Mouse (Mus musculus): ENCODE results near the gene Capn7. TPM values are rescaled to one million over a fixed set of nuclear protein-coding genes. Genes with fewer than 3 reads are reported as not detected.

Gene Capn7
- total RNA-seq, 1 experiment, result 23.7 TPM

DNA sequence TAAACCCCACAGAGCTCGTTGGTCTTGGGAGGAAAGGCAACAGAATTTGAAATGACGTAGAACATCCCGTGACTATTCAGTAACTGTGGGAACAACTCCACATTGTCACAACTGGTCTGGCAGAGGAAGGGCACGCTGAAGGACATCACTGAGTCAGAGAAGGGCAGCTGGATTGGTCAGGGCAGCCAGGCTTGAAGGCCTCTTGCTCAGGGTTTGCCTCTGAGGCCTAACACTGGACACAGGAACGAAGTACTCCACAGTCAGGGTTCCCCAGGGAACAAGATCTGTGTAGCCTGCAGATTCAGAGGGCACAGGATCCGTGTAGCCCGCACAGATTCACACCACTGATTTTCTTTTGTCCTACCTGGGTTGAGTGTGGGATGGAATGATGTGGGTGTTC lies 63.8 kb downstream of the Capn7 start:
- no peak for DNase-seq (ENCODE audit: low read depth, low spot score)
- no peak for TF ChIP-seq MAFK (IDR thresholded peaks at IDR 0.05; ENCODE audit: insufficient read depth, low read depth, low read length)
- TF ChIP-seq ZC3H11A (IDR thresholded peaks at IDR 0.05; ENCODE audit: borderline replicate concordance, low read depth, low read length), result no peak
- no peak for TF ChIP-seq ZNF384 (IDR thresholded peaks at IDR 0.05; ENCODE audit: low read depth, low read length)
- no peak for TF ChIP-seq HCFC1 (IDR thresholded peaks at IDR 0.05; ENCODE audit: borderline replicate concordance, insufficient read depth, low read length)
- no peak for TF ChIP-seq CHD2 (IDR thresholded peaks at IDR 0.05; ENCODE audit: low read depth, low read length)
- Histone ChIP-seq H3K4me3 (ENCODE audit: insufficient read depth in 1 of 2, low read depth in 1 of 2, low read length in 2 of 2, poor library complexity in 1 of 2, severe bottlenecking in 1 of 2) (no peak overlapping the region), H3K9me3 (ENCODE audit: control insufficient read depth, insufficient read depth, low read depth, low read length) (no peaks in the 10 kb centered on the region), H3K27ac (ENCODE audit: insufficient read depth, low read depth, low read length, poor library complexity, severe bottlenecking) (no peak overlapping the region), H3K4me1 (ENCODE audit: control insufficient read depth in 2 of 2, insufficient read depth in 2 of 2, low read length in 2 of 2, poor library complexity in 1 of 2) (peaks cover 0 to 9% of the 10 kb centered on the region in 2 experiments; a peak in 1 of 4 replicates), H3K36me3 (ENCODE audit: control insufficient read depth, insufficient read depth, low read length, poor library complexity, severe bottlenecking) (no peaks in the 10 kb centered on the region), H3K9ac (ENCODE audit: insufficient read depth, low read depth, low read length, poor library complexity, severe bottlenecking) (no peak overlapping the region)
- in situ Hi-C loops (cut with MboI; ENCODE audit: low sequenced_read_pairs in 2 of 2, unreplicated experiment in 2 of 2), result no loop called here

GRCm38 (mm10) chr14:31400896-31401295 lies 64.5 kb downstream of the Capn7 start:
- Histone ChIP-seq H3K9me3 (ENCODE audit: control insufficient read depth, insufficient read depth, low read depth, low read length) (no peaks in the 10 kb centered on the region), H3K4me1 (ENCODE audit: control insufficient read depth in 2 of 2, insufficient read depth in 2 of 2, low read length in 2 of 2, poor library complexity in 1 of 2) (peaks cover 0 to 8% of the 10 kb centered on the region in 2 experiments; a peak in 1 of 4 replicates), H3K27ac (ENCODE audit: insufficient read depth, low read depth, low read length, poor library complexity, severe bottlenecking) (no peak overlapping the region), H3K36me3 (ENCODE audit: control insufficient read depth, insufficient read depth, low read length, poor library complexity, severe bottlenecking) (no peaks in the 10 kb centered on the region), H3K4me3 (ENCODE audit: insufficient read depth in 1 of 2, low read depth in 1 of 2, low read length in 2 of 2, poor library complexity in 1 of 2, severe bottlenecking in 1 of 2) (no peak overlapping the region), H3K9ac (ENCODE audit: insufficient read depth, low read depth, low read length, poor library complexity, severe bottlenecking) (no peak overlapping the region)
- TF ChIP-seq CHD2 (IDR thresholded peaks at IDR 0.05; ENCODE audit: low read depth, low read length) (no peak), MAFK (IDR thresholded peaks at IDR 0.05; ENCODE audit: insufficient read depth, low read depth, low read length) (no peak), ZNF384 (IDR thresholded peaks at IDR 0.05; ENCODE audit: low read depth, low read length) (no peak), ZC3H11A (IDR thresholded peaks at IDR 0.05; ENCODE audit: borderline replicate concordance, low read depth, low read length) (no peak), HCFC1 (IDR thresholded peaks at IDR 0.05; ENCODE audit: borderline replicate concordance, insufficient read depth, low read length) (no peak)
- in situ Hi-C loops (cut with MboI; ENCODE audit: low sequenced_read_pairs in 2 of 2, unreplicated experiment in 2 of 2), result no loop called here
- DNase-seq (ENCODE audit: low read depth, low spot score), result no peak

DNA sequence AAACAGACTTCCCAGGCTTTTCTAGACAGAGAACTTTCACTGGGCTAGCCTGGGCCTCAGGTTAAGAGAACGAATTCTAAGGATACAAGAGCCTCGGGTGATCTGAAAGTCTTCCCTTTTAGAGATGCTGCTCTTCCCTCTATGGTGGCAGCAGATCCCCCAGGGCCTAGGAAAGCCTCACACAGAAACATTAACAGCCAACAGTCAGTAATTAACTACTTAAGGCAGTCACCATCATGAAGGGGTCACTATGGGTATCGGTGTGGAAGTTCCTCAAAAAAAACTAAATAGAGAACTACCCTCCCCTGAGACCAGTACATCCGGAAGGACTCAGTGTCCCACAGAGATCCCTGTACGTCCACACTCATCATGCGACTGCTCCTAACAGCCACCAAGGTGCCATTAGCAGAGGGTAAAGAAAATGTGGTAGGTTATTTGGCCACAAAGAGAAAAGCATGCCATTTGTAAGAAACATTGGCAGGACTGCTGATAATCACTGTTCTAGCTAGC lies 65.5 kb downstream of the Capn7 start:
- TF ChIP-seq HCFC1 (IDR thresholded peaks at IDR 0.05; ENCODE audit: borderline replicate concordance, insufficient read depth, low read length), result no peak
- no peak for TF ChIP-seq MAFK (IDR thresholded peaks at IDR 0.05; ENCODE audit: insufficient read depth, low read depth, low read length)
- no peak for TF ChIP-seq CHD2 (IDR thresholded peaks at IDR 0.05; ENCODE audit: low read depth, low read length)
- no peak for TF ChIP-seq ZC3H11A (IDR thresholded peaks at IDR 0.05; ENCODE audit: borderline replicate concordance, low read depth, low read length)
- TF ChIP-seq ZNF384 (IDR thresholded peaks at IDR 0.05; ENCODE audit: low read depth, low read length), result no peak

DNA sequence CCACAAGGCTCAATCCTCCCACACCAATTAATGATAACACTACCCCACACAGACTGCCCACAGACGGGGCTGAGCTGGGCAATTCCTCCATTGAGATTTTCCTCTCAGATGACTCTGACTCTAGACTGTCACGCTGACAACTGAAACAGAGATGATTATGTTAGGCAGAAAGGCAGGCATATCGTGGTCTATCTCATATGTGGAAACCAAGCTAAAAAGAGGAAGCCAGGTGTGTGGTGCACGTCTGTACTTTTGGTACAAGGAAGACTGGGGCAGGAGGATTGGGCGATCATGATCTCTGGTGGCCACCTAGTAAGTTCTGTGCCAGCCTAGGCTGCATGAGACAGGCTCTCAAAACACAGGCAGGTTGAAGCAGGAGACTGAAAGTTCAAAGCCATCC lies 66.3 kb downstream of the Capn7 start:
- Histone ChIP-seq H3K36me3 (ENCODE audit: control insufficient read depth, insufficient read depth, low read length, poor library complexity, severe bottlenecking) (no peaks in the 10 kb centered on the region), H3K9me3 (ENCODE audit: control insufficient read depth, insufficient read depth, low read depth, low read length) (no peaks in the 10 kb centered on the region), H3K9ac (ENCODE audit: insufficient read depth, low read depth, low read length, poor library complexity, severe bottlenecking) (no peak overlapping the region), H3K27ac (ENCODE audit: insufficient read depth, low read depth, low read length, poor library complexity, severe bottlenecking) (no peak overlapping the region), H3K4me3 (ENCODE audit: insufficient read depth in 1 of 2, low read depth in 1 of 2, low read length in 2 of 2, poor library complexity in 1 of 2, severe bottlenecking in 1 of 2) (no peak overlapping the region), H3K4me1 (ENCODE audit: control insufficient read depth in 2 of 2, insufficient read depth in 2 of 2, low read length in 2 of 2, poor library complexity in 1 of 2) (peaks cover 0 to 7% of the 10 kb centered on the region in 2 experiments; a peak in 1 of 4 replicates)
- TF ChIP-seq CHD2 (IDR thresholded peaks at IDR 0.05; ENCODE audit: low read depth, low read length) (no peak), MAFK (IDR thresholded peaks at IDR 0.05; ENCODE audit: insufficient read depth, low read depth, low read length) (no peak), HCFC1 (IDR thresholded peaks at IDR 0.05; ENCODE audit: borderline replicate concordance, insufficient read depth, low read length) (no peak), ZNF384 (IDR thresholded peaks at IDR 0.05; ENCODE audit: low read depth, low read length) (no peak), ZC3H11A (IDR thresholded peaks at IDR 0.05; ENCODE audit: borderline replicate concordance, low read depth, low read length) (no peak)
- in situ Hi-C loops (cut with MboI; ENCODE audit: low sequenced_read_pairs in 2 of 2, unreplicated experiment in 2 of 2), result no loop called here
- DNase-seq (ENCODE audit: low read depth, low spot score), result no peak

More for the DNA sequence above, 65.5 kb downstream of the Capn7 start:
- peaks cover 0 to 7% of the 10 kb centered on the region in 2 experiments; a peak in 1 of 4 replicates for H3K4me1 ChIP-seq (ENCODE audit: control insufficient read depth in 2 of 2, insufficient read depth in 2 of 2, low read length in 2 of 2, poor library complexity in 1 of 2)
- H3K9ac ChIP-seq (ENCODE audit: insufficient read depth, low read depth, low read length, poor library complexity, severe bottlenecking), result no peak overlapping the region
- DNase-seq (ENCODE audit: low read depth, low spot score), result no peak
- no peaks in the 10 kb centered on the region for H3K36me3 ChIP-seq (ENCODE audit: control insufficient read depth, insufficient read depth, low read length, poor library complexity, severe bottlenecking)
- in situ Hi-C loops (cut with MboI; ENCODE audit: low sequenced_read_pairs in 2 of 2, unreplicated experiment in 2 of 2), result no loop called here
- no peak overlapping the region for H3K27ac ChIP-seq (ENCODE audit: insufficient read depth, low read depth, low read length, poor library complexity, severe bottlenecking)
- no peaks in the 10 kb centered on the region for H3K9me3 ChIP-seq (ENCODE audit: control insufficient read depth, insufficient read depth, low read depth, low read length)
- H3K4me3 ChIP-seq (ENCODE audit: insufficient read depth in 1 of 2, low read depth in 1 of 2, low read length in 2 of 2, poor library complexity in 1 of 2, severe bottlenecking in 1 of 2), result no peak overlapping the region

Data from ES-E14 (cell line).